Mouse (Mus musculus): ENCODE measurements around the gene Adar. TPM values are rescaled to one million over a fixed set of nuclear protein-coding genes. Genes with fewer than 3 reads are reported as not detected.

Adar gene
- polyA plus RNA-seq, 1 experiment from 2014 or later: 8.0 TPM

DNA sequence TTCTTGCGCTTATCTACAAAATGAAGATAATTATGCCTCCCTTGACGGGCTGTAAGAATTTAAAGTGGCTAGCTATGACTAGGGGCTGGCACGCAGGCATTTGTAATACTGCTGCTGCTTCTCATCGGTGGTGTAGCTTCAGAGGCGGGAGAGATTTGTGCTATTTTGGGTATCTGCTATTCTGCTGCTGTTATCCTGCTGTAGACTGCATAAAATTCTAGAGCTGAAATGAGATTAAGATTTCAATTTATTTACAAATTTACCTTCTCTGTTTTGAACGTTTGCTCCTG is 1.1 kb downstream of the Adar start:
- Histone ChIP-seq H3K27ac (replicated peaks in 1 of 2; ENCODE audit: control insufficient read depth in 1 of 2, insufficient read depth in 1 of 2, low read depth in 2 of 2, low read length in 2 of 2) (peak overlapping the region; percentile 68 to 86), H3K9ac (ENCODE audit: low read length) (peak overlapping the region; percentile 89)

DNA sequence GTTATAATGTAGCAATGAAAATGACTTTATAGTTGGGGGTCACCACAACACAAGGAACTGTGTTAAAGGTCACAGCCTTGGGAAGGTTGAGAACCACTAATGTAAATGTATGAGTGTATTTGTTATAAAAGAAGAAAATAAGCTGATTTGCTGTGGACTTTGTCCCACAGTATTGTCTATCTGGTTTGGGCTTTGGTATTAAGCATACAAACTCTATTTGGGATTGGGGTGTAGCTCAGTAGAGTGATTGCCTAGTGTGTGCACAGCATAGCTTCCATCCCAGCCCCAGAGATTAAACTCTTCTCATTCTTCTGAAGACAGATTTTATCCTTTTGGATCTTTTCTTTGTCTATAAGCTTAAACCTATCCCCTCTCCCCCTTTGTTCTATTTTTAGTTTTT is 7.2 kb downstream of the Adar start:
- Histone ChIP-seq H3K9ac (ENCODE audit: low read length) (no peak overlapping the region), H3K27ac (replicated peaks in 1 of 2; ENCODE audit: control insufficient read depth in 1 of 2, insufficient read depth in 1 of 2, low read depth in 2 of 2, low read length in 2 of 2) (no peak overlapping the region), H3K4me1 (ENCODE audit: control insufficient read depth in 2 of 2, insufficient read depth in 2 of 2, low read length in 2 of 2) (peaks cover 2 to 8% of the 10 kb centered on the region in 2 experiments; a peak in 2 of 4 replicates), H3K4me2 (ENCODE audit: low read length) (no peak overlapping the region), H3K36me3 (ENCODE audit: control insufficient read depth, insufficient read depth, low read length) (no peaks in the 10 kb centered on the region), H3K4me3 (ENCODE audit: control insufficient read depth in 1 of 2, insufficient read depth in 1 of 2, low read depth in 1 of 2, low read length in 2 of 2) (no peak overlapping the region), H3K9me3 (ENCODE audit: control insufficient read depth, low read length) (no peaks in the 10 kb centered on the region), H3K27me3 (ENCODE audit: control insufficient read depth, insufficient read depth, low read length) (no peaks in the 10 kb centered on the region)
- no peak for ATAC-seq (ENCODE audit: insufficient number of reproducible peaks, insufficient read depth, low FRiP score, low read depth)

More for the DNA sequence above, 1.1 kb downstream of the Adar start:
- H3K9me3 ChIP-seq (ENCODE audit: control insufficient read depth, low read length): no peaks in the 10 kb centered on the region
- H3K36me3 ChIP-seq (ENCODE audit: control insufficient read depth, insufficient read depth, low read length): no peaks in the 10 kb centered on the region
- peaks cover 2 to 13% of the 10 kb centered on the region in 2 experiments; a peak in 3 of 4 replicates for H3K4me1 ChIP-seq (ENCODE audit: control insufficient read depth in 2 of 2, insufficient read depth in 2 of 2, low read length in 2 of 2)
- 23% methylated on average over 6 of the region's 6 CpGs for WGBS
- no peak for ATAC-seq (ENCODE audit: insufficient number of reproducible peaks, insufficient read depth, low FRiP score, low read depth)
- no peaks in the 10 kb centered on the region for H3K27me3 ChIP-seq (ENCODE audit: control insufficient read depth, insufficient read depth, low read length)
- H3K4me2 ChIP-seq (ENCODE audit: low read length): peak overlapping the region; percentile 77
- peak overlapping the region; percentile 90 to 93 for H3K4me3 ChIP-seq (ENCODE audit: control insufficient read depth in 1 of 2, insufficient read depth in 1 of 2, low read depth in 1 of 2, low read length in 2 of 2)

GRCm38 (mm10) chr3:89723400-89724084 is 8.7 kb downstream of the Adar start:
- no peak for ATAC-seq (ENCODE audit: insufficient number of reproducible peaks, insufficient read depth, low FRiP score, low read depth)
- no peaks in the 10 kb centered on the region for H3K27me3 ChIP-seq (ENCODE audit: control insufficient read depth, insufficient read depth, low read length)
- 66% methylated on average over 7 of the region's 7 CpGs for WGBS
- peaks cover 0 to 8% of the 10 kb centered on the region in 2 experiments; a peak in 2 of 4 replicates for H3K4me1 ChIP-seq (ENCODE audit: control insufficient read depth in 2 of 2, insufficient read depth in 2 of 2, low read length in 2 of 2)
- no peaks in the 10 kb centered on the region for H3K36me3 ChIP-seq (ENCODE audit: control insufficient read depth, insufficient read depth, low read length)
- H3K9ac ChIP-seq (ENCODE audit: low read length): no peak overlapping the region
- no peaks in the 10 kb centered on the region for H3K9me3 ChIP-seq (ENCODE audit: control insufficient read depth, low read length)
- no peak overlapping the region for H3K4me2 ChIP-seq (ENCODE audit: low read length)
- H3K27ac ChIP-seq (replicated peaks in 1 of 2; ENCODE audit: control insufficient read depth in 1 of 2, insufficient read depth in 1 of 2, low read depth in 2 of 2, low read length in 2 of 2): no peak overlapping the region
- no peak overlapping the region for H3K4me3 ChIP-seq (ENCODE audit: control insufficient read depth in 1 of 2, insufficient read depth in 1 of 2, low read depth in 1 of 2, low read length in 2 of 2)

DNA sequence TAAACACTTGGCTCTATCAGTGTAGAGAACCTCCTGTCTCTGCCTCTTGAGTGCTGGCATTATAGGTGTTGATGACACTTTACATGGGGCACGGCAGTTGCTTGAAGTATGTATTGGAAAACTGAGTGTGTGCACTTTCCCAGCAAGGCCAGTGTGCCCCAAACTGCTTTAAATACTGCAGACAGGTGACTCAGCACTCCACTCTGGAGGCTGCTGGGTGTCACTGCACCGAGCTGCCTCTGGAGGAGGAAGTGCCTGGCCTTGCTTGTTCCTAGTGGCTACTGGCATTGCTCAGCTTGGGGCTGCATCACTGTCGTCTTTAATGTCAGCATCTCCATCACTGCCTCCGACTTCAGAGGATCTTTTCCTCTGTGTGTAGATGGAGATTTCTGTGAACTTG is 12.2 kb downstream of the Adar start:
- no peaks in the 10 kb centered on the region for H3K9me3 ChIP-seq (ENCODE audit: control insufficient read depth, low read length)
- no peak overlapping the region for H3K4me3 ChIP-seq (ENCODE audit: control insufficient read depth in 1 of 2, insufficient read depth in 1 of 2, low read depth in 1 of 2, low read length in 2 of 2)
- H3K27me3 ChIP-seq (ENCODE audit: control insufficient read depth, insufficient read depth, low read length): no peaks in the 10 kb centered on the region
- H3K4me2 ChIP-seq (ENCODE audit: low read length): no peak overlapping the region
- ATAC-seq (ENCODE audit: insufficient number of reproducible peaks, insufficient read depth, low FRiP score, low read depth): no peak
- peaks cover 6 to 22% of the 10 kb centered on the region in 2 experiments for H3K4me1 ChIP-seq (ENCODE audit: control insufficient read depth in 2 of 2, insufficient read depth in 2 of 2, low read length in 2 of 2)
- no peak overlapping the region for H3K9ac ChIP-seq (ENCODE audit: low read length)
- H3K36me3 ChIP-seq (ENCODE audit: control insufficient read depth, insufficient read depth, low read length): no peaks in the 10 kb centered on the region
- H3K27ac ChIP-seq (replicated peaks in 1 of 2; ENCODE audit: control insufficient read depth in 1 of 2, insufficient read depth in 1 of 2, low read depth in 2 of 2, low read length in 2 of 2): no peak overlapping the region
- whole genome bisulfite sequencing: 10% methylated on average over 4 of the region's 4 CpGs

- Histone ChIP-seq H3K27ac (replicated peaks in 1 of 2; ENCODE audit: control insufficient read depth in 1 of 2, insufficient read depth in 1 of 2, low read depth in 2 of 2, low read length in 2 of 2) (no peak overlapping the region), H3K9ac (ENCODE audit: low read length) (no peak overlapping the region), H3K4me1 (ENCODE audit: control insufficient read depth in 2 of 2, insufficient read depth in 2 of 2, low read length in 2 of 2) (peaks cover 6 to 22% of the 10 kb centered on the region in 2 experiments), H3K36me3 (ENCODE audit: control insufficient read depth, insufficient read depth, low read length) (no peaks in the 10 kb centered on the region), H3K4me3 (ENCODE audit: control insufficient read depth in 1 of 2, insufficient read depth in 1 of 2, low read depth in 1 of 2, low read length in 2 of 2) (no peak overlapping the region), H3K9me3 (ENCODE audit: control insufficient read depth, low read length) (no peaks in the 10 kb centered on the region), H3K27me3 (ENCODE audit: control insufficient read depth, insufficient read depth, low read length) (no peaks in the 10 kb centered on the region), H3K4me2 (ENCODE audit: low read length) (no peak overlapping the region)
- WGBS: 71% methylated on average over 2 of the region's 2 CpGs
- no peak for ATAC-seq (ENCODE audit: insufficient number of reproducible peaks, insufficient read depth, low FRiP score, low read depth)
These were observed 14.0 kb downstream of the Adar start for GRCm38 (mm10) chr3:89728848-89729247.

DNA sequence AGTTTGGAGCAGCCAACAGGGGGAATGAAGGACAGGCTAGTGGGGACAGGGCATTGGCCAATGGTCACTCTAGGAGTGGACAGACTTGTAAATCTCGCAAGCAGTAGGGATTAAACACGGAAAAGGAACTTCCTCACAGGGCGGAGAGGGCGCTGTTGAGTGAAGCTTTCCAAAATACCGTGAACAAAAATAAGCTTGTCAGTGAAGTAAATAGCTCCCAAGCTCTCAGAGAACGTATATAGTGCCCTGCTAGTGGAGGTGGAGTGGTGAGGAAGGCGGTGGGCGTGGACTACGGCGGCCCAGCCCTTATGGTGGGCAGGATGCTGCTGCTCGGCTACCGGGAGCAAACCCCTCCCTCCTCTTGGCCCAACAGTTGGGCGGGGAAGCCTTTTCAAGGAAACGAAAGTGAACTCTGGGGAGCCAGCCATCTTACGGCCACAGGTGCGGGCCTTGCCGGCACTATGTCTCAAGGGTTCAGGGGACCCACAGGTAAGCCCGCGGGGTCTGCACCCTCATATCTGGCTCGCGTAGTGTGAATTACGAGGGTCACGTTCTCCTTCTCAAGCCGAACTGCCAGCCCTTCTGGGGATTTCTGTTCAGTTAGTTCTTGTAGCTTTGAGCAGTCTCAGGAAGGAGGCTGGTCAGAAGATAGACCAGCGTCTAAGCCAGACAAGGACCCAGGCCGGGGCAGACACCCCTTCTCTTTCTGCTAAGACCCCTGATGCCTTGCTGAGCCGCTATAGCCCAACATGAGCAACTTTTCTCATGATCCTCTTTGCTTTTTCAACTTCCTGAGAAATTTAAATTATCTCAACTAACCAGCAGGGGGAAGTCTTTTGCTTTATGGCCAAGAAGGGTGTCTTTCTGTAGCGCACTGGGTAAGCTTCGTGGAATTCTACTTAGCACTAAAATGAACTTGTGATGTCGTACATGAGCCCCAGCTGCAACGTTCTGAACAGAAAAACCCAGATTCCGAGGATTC is 15.8 kb downstream of the Adar start:
- peaks cover 6 to 18% of the 10 kb centered on the region in 2 experiments for H3K4me1 ChIP-seq (ENCODE audit: control insufficient read depth in 2 of 2, insufficient read depth in 2 of 2, low read length in 2 of 2)
- H3K9ac ChIP-seq (ENCODE audit: low read length): peak overlapping the region; percentile 78
- peak overlapping the region; percentile 70 to 76 for H3K4me3 ChIP-seq (ENCODE audit: control insufficient read depth in 1 of 2, insufficient read depth in 1 of 2, low read depth in 1 of 2, low read length in 2 of 2)
- peak overlapping the region; percentile 36 to 83 for H3K27ac ChIP-seq (replicated peaks in 1 of 2; ENCODE audit: control insufficient read depth in 1 of 2, insufficient read depth in 1 of 2, low read depth in 2 of 2, low read length in 2 of 2)
- peak; percentile 88 for ATAC-seq (ENCODE audit: insufficient number of reproducible peaks, insufficient read depth, low FRiP score, low read depth)
- H3K27me3 ChIP-seq (ENCODE audit: control insufficient read depth, insufficient read depth, low read length): no peaks in the 10 kb centered on the region
- peak overlapping the region; percentile 73 for H3K4me2 ChIP-seq (ENCODE audit: low read length)
- 1% methylated on average over 31 of the region's 32 CpGs for WGBS
- 0 out of 2 replicates have a peak, but pooled peaks cover 3% of the 10 kb centered on the region for H3K36me3 ChIP-seq (ENCODE audit: control insufficient read depth, insufficient read depth, low read length)
- no peaks in the 10 kb centered on the region for H3K9me3 ChIP-seq (ENCODE audit: control insufficient read depth, low read length)

- H3K4me1 ChIP-seq (ENCODE audit: control insufficient read depth in 2 of 2, insufficient read depth in 2 of 2, low read length in 2 of 2): peaks cover 8 to 20% of the 10 kb centered on the region in 2 experiments
- WGBS: 72% methylated on average over 4 of the region's 4 CpGs
These were observed 17.3 kb downstream of the Adar start for GRCm38 (mm10) chr3:89732091-89732490.

More at GRCm38 (mm10) chr3:89732091-89732490, 17.3 kb downstream of the Adar start:
- Histone ChIP-seq H3K27me3 (ENCODE audit: control insufficient read depth, insufficient read depth, low read length) (no peaks in the 10 kb centered on the region), H3K4me3 (ENCODE audit: control insufficient read depth in 1 of 2, insufficient read depth in 1 of 2, low read depth in 1 of 2, low read length in 2 of 2) (no peak overlapping the region), H3K36me3 (ENCODE audit: control insufficient read depth, insufficient read depth, low read length) (peaks cover 14% of the 10 kb centered on the region; the same call in 1 of the 2 replicates), H3K9ac (ENCODE audit: low read length) (no peak overlapping the region), H3K4me2 (ENCODE audit: low read length) (peak overlapping the region; percentile 73; the same call in 1 of the 2 replicates), H3K9me3 (ENCODE audit: control insufficient read depth, low read length) (no peaks in the 10 kb centered on the region), H3K27ac (replicated peaks in 1 of 2; ENCODE audit: control insufficient read depth in 1 of 2, insufficient read depth in 1 of 2, low read depth in 2 of 2, low read length in 2 of 2) (no peak overlapping the region)
- ATAC-seq (ENCODE audit: insufficient number of reproducible peaks, insufficient read depth, low FRiP score, low read depth): no peak

Data from heart, embryonic 14.5 days (tissue).